Mouse (Mus musculus) liver (tissue): ENCODE results near the gene Raph1.

Experiments
- DNase-seq: peaks from one replicate; pipeline ENCODE4 v3.0.0-alpha.2; 2020; ENCODE audit warnings: mixed read lengths

Gene Raph1

DNA sequence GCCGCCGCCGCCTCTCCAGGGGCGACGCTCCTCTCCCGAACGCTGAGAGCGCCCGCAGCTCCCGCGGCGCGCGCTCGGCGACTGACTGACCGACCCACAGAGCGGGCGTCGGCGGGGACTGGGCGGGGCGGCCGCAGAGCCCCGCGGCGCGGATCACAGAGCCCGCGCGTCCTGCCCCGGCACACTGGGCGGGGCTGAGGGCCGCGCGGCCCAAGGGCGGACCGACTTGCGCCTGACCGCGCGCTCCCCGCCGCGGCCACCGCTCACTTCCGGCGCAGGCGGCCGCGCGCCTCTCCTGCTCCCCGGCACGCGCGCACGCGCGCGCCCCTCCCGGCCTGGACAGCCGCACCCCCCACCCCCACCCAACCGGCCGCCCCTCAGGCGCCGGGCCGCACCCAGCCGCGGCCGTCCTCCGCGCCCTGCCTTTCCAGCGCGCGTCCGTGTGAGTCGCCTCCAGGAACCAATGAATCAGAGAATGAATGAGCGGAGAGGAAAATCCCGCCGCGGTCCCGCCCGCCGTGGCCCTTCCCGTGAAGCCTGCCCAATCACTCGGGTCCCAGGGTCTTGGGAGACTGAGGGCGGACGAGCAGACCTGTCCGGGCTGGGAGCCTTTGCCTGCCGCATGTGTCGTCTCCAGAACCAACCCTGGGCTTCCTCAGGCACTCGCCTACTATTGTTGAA, at the start of gene Raph1:
Raph1 (minus strand) TSS at position 474 of the 681 bp plus-strand sequence.
- peak; percentile 80 for DNase-seq

DNA sequence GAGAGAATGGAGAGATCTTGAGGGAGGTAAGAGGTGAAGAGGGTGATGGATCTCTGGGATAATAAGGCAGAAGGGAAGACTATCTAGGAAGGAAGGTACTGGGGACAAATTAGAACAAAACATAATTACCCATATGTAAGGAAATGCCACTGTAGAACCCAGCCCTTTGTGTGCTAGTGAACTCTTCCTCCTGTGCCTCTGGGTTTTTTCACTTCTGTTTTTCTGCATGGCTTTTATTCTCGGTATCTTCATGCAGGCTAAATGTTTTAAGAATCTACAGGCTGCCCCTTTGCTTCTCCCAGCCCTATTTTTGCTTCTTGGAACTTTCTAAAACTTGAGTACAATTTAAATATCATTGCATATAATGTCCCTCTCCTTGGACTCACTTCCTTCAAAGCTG, 48.8 kb upstream of the Raph1 start:
- no peak for DNase-seq

DNA sequence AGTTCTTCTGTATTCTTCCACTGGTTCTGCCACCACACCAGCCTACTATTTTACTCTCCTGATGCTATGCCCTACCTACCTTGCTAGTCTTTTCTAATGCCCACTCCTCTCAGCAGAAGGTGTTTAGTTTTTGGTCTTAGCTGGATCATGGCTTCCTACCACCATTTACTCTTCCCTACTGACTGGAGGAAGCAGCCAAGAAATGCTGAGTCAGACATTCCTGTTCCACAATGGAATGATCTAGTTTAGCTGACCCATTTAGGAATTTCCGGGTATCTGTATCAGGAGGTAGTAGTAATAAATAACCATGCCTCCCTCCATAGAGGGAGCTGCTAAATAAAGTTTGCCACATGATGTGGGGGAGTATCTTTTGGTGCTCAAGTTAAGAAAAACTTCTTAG, 48.0 kb upstream of the Raph1 start:
- no peak for DNase-seq

DNA sequence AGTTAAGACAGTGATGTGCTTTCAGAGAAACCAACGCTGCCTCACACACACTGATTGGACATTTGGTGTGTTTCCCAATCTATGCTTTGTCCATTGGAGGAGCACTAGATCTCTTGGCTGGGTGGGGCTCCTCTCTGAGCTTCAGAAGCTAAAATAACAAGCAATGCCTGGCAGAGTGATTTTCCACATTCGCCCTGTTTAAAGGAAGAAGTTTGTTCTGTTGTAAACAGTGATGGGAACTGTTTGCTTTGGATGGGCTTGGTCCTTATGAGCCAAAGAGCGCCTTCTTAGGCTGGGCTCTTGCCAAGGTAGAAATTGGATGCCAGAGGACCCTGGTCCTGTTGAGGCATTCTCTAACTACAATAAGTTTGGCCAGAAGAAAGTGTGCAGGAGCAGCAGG, 45.1 kb upstream of the Raph1 start:
- no peak for DNase-seq

DNA sequence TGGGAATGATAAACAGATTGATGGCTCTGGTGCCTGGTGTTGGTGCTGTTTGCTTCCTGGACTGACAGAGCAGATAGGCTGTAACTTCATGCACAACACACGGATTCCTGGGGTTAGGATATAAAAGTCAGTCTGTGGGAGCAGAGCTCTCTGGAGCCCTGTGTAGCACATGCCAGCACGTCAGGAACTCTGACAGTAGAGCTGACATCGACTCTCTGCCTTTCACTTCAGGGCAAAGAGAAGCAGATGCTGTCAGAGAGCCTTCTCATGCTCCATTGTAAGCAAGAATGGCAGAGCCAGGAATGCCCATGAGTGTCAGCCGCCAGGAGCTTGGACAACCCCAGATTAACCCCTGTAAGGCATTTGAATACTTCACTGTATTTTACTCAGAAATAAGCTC, 43.7 kb upstream of the Raph1 start:
- DNase-seq, result no peak

DNA sequence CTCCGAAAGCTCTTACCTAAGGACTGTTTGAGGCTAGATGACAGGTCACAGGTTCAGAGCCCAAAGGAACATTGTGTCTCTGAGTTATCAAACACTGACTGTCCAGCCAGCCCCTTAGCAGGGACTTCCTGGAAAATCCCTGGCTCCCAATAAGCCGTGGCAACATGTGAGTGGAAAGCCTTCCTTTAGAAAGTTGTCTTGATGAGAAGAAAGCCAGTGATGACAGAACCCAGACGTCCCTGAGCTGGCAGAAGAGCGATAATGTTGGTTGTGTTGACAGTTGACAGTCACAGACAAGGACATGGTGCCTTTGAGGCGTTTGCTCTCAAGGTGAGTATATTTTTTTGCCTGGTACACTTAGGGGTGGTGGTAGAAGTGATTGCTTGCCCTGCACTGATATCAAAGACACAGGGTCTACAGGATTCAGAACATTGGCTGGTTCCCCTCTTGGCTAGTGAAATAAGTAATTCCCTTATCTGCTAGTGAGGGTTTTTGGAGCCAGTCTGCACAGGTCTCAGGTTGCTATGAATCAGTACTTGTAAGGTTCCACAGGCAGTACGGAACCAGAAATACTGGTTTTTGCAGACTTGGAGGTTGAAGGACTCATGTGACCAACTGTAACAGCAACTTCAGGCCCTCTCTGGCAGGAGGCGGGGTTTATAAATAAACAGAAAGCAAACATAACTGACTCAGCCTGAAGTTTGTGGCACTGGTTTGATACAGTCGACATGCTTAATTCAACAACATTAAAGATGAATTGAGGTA, 42.3 kb upstream of the Raph1 start:
- DNase-seq, result no peak

DNA sequence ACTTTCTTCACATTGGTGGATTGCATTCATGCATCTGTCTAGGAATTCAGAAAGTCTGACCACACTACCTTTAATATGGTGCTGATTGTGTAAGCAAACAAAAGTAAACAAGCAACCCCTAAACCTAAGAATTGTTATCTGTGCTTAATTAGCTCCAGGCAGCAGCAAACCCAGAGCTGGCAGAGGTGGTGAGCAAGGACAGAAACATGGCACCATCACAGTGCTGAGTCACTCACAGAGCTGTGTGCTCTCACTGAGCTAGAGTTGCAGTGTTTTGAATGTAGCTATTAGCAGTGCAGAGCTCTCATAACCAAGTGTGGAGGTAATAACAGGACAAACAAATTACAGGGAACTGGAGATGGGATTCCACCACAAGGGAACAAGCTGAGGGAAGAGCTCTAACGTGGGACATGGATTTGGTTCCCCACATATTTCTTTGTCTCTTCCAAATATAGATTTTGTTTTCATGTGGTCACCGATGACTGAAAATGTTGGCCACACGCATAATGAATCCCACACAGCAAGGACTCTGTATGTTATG, 37.6 kb upstream of the Raph1 start:
- no peak for DNase-seq

DNA sequence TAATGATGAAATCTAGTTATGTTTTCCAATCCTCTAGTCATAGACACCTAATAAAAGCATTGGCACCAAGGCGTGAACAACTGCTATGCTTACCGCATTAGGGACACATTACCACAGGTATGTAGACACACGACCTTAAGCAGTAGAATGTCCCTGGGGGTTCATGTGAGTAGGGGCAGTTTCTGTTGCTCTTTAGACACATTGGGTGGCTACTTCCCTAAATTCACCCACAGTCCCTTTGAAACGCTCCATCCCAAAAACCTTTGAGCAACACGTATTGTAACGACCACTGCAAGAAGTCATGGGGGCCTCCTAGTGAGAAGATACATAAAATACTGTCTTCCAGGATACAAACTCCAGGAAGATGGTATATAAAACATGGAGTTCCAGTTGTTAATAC, 33.8 kb upstream of the Raph1 start:
- no peak for DNase-seq

DNA sequence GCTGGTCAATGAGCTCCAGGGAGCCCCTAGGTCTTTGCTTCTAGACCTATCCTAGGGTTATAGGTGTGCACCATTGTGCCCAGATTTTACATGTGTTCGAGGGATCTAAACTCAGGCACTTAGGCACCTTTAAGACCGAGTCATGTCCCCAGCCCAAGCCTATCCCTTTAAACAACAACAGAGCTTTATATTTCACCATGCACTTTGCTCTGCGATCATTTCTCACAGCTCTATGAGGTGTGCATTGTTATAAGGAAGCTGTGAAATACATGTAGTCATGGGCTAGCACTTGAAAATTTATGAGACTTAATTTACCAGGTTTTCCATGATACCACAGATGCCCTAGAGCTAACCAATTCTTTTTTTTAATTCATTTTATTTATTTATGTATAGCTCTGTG, 33.0 kb upstream of the Raph1 start:
- DNase-seq, result no peak

DNA sequence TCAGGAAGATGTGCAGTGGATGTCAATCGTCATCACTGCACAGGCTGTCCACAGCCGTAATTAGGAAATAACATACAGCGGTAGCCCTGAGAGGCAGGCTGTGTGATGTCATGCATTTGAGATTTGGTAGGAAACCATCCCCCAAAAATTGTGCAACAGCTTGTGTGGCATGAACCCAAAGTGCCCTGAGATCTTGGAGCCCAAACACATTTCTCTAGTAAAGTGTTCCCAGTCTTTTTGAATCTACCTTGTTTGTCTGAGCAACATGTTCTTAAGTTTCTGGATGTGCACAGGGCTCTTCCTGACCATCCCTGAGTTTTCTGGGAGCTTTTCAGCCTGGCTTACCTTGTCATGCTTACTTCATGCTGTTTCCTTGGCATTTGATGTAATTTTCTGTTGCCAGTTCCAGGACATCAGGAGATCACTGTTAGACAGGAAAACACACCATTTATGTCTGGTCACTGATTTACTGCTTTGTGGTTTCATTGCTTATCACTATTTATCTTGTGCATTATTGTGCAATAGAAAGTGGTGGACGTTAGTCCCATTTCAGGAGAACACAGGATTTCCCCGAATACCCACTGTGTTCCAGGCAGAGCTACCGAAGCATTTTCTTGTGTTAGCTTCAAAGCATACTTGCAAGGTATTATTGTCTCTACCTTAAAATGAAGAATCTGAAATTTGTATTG, 32.3 kb upstream of the Raph1 start:
- DNase-seq, result no peak

DNA sequence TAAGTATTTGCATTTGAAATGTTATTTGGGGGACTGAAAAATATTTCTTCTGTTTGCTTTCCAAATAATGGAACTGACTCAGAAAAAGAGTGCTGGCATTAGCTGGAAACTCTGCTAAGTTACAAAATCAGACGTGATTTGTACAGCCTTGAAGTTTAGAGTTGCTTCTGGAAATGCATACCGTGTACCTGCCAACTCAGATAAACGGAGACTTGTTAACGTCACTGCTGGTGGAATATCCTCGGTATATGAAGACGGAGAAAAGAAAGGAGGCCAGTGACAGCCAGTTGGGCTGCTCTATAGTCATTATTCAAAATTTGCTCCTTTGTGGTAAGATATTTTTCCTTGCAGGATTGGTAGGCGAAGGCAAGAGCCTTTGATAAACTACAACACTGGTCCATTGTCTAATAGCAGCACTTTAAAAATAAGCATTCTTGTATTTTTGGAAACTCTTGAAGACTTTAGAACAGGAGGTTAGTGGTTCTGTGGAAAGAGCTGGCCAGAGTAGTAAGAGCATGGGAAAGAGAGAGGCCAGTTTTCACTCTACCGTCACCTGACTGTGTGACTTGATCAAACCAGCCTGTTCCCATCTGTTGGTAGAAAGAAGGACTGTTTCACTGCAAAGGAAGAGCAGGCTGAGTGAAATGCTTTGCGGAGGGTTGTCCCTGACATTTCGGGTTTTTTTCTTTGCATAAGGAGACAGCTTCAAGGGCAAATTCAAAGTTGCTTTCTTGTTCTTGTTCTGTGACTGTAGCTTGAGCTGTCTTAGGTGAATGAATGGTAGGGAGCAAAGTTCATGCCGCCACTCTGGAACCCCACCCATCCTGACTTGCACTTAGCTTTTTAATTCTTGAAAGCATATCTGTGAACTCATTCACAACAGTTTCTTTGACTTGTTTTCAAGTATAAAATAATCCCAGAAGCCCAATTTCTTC, 29.7 kb upstream of the Raph1 start:
- DNase-seq, result no peak

DNA sequence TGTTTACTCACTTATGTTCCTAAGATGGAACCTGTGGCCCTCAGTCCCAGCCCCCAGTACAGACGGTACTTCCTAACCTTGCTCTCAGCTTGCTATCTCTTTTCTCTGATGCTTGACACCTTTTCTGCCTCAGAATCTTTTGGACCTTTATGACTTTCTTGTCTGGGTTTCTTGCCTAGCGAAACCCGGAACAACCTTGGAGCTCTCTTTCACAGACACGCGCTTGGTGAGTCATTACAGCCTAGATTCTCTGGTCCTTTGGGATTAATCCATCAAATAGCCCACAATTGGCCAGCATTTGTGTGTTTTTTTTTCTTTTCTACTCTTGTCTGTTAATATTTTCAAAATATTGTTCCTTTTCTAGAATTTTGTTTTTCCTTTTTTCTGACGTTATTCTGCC, 26.2 kb upstream of the Raph1 start:
- no peak for DNase-seq

DNA sequence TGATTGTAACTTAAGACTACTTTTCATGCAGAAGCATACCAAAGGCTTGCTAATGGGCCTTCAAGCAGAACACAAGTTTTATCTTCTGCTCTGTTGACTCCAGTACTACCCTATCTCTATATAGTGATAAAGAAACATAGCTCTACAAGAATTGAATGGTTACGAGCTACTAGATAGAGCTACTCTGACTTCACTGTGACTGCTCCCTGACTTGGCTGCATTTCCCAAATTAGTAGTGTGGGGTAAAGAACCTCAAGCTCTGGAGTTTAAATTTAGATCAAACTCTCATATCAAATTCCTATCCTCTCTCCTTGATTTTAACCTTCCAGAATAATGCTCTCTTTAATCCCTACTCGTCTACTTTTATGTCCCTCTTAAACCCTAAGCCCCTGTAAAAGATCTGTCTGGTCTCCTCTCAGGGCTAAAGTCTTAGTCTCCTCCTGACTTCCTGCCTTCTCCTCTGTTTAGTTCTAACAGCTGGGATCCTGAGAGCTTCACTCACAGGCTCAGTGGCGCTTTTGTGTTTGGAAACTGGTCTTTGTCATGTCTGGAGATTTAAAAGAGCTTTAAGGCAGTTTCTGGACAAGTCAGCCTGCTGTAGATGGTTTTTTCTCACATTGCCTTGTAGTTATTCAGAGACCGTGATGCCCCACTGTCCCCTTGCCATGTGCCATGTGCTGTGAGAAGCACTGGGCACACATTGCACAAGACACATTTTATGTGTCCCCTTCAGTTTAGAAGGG, 22.2 kb upstream of the Raph1 start:
- no peak for DNase-seq

DNA sequence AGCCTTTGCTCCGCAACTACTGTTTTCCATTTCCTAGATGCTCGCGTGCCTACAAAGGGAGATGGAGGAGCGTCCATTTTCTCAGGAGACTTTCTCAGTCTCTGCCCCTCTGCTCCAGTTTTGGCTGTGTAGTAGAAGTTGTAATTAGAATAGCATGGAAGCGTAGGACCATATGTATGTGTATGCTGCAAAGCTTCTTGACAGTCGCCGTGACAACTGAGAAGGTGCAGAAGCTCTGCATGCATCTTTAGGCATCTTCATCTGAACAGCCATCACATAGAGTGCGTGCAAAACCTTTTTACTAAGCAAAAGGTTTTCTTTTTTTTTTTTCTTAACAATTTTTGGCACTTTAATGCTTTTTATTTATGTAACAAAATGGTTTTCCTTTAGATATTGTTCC, 14.1 kb upstream of the Raph1 start:
- no peak for DNase-seq

DNA sequence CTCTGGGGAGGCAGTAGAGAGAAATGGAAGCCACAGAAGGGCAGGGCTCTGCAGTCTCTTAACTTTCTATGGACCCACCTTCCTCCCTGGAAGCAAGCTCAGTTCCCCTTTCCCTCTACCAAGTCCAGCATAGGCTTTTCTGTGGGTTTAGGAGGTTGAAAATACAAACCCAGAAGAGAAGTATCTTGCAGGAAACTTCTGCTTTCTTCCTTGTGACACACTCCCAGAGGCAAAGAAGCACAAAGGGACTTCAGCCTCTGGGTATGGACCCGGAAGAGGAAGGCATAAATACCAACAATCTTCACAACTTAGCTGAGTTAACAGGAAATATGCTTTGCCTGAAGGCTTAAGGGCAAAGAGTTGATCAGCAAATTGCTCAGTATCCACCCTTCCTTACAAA, 13.0 kb upstream of the Raph1 start:
- DNase-seq, result no peak

DNA sequence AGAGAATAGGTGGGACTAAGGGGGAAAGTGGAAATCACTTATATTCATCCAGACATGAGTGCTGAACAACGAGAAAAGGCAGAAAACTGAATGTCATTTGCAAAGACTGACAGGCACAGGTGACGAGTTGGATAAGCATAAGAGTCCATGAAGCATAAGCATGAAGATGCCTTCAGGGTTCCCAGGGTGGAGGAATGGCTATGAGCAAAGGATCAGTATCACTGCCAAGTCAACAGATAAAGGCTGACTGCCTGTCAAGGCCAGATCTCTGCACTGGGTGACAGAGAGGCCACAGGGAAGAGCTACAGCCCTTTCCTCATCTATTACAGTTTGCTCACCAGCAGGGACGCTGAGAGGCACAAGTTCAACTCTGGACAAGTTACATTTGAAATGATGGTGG, 5.8 kb upstream of the Raph1 start:
- DNase-seq, result no peak

DNA sequence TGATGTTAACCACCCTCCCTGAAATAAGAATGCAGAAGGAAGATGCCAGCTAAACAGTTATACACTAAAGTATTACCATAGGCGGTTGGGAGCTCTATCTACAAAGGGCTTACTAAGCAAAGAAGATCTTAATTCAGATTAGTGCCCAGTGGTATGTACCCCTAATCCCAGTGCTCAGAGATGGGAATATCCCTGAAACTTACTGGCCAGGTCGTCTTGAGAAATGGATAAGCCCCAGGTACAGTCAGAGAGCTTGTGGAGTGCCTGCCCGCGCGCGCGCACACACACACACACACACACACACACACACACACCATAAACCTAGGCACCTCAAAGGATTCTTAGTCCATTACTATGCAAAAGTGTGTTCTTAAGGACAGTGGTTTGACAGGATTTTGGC, 2.8 kb upstream of the Raph1 start:
- no peak for DNase-seq

DNA sequence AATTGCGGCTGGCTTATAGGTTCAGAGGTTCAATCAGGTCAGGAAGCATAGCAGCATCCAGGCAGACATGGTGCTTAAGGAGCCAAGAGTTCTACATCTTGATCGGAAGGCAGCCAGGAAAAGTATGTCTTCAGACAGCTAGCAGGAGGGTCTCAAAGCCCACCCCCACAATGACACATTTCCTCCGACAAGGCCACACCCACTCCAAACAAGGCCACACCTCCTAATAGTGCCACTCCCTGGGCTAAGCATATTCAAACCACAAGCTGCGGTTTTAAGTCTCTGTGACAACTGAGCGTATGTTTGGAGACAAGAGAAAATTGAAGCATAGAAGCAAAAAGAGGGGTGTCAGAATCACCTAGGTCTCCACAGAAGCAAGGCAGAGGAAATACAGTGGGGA, 2.3 kb upstream of the Raph1 start:
- peak; percentile 5 for DNase-seq

DNA sequence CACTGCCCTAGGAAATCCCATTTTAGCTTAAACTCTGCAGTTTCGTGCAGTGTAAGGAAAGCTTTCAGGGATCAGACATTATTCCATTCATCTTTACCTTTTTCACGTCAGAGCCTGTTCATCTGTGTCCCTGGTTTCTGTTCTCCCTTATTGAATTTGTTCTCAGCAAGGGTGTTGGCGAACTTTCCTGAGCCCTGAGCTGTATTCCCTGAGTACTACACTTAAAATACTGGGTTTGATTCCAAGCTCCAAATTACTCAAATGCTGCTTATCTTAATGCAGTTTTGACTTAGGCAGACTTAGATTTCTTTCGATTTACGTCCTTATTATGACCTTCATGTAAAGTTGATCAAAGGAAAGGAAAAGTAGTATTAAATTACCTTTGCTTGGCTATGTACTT, 417 bp upstream of the Raph1 start:
- DNase-seq, result no peak

DNA sequence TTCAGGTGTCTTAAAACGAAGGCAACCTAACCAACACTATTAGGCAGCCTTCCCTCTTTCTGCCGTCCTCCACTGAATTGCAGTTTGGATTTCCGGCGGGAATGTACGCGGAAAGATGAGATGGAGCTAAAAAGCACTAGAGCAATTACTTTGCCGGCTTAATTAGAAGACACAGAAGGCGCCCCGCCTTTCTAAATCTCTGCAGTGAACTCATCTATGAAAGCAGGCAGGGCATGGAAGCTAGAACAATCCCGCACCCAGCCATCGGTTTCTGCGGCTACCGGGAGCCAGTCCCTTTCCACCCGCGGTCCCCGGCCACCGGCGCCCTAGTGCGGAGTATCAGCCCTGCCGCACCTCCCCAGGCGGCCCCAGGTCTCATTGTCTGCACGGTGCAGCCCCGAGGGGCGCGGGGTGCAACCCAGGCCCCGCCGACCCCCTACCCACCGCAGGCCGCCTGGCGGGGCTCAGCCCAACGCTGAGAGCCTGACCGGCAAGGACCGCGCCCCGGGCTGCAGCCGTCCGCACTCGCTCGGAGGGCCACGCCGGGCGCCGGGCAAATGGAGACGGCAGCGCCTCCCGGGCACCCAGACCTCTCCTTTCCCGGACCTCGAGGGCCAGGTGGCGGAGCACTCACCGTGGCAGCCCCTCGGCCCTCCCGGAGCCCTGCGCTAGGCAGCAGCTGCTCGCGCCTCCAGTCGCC, 823 bp downstream of the Raph1 start:
- no peak for DNase-seq

DNA sequence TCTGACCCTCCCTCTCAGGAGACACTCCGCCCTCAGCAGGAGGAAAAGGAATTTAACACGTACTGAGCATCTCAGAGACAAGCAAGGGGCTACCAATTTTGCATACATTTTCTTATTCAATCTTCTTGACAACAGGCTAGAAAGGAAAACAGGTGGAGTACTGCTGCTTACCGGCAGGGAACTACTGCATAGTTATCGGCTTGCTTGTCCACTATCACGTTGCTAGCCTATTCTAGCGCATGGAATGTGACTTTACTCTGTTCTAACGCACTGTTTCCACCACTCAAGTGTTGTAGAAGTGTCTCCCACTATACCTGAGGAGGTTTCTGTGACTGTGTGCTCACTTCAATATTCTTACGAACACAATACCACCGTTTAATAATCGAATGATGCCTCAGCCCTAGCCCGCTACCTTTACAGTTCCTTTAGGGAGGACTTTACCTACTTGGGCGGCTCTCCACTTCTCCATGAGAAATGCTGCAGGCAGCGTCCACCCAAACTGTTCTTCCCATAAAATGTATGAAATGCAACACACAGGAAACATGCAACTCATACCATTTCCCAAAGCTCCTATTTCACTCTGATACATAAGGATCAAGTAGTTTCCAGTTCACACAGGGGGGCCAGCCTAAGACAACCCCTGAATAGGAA, 1.5 kb downstream of the Raph1 start:
- DNase-seq, result no peak
